Mouse (Mus musculus) CH12.LX (cell line): ENCODE results near the gene Btbd6.

ENCODE experiments used
- CHD2 ChIP-seq: IDR thresholded peaks from 2 replicates; pipeline ENCODE4 v1.6.1; 2011; ENCODE audit warnings: low read length, improper control_type of control experiment
- CTCF ChIP-seq, 2 experiments: IDR thresholded peaks in 1 of 2; conservative IDR thresholded peaks in 1 of 2; 2 replicates each; pipeline ENCODE4 v1.5.1; 2011 to 2012; ENCODE audit warnings: low read depth in 2 of 2, low read length in 2 of 2, improper control_type of control experiment in 1 of 2, inconsistent platforms in 1 of 2, mild to moderate bottlenecking in 1 of 2, moderate library complexity in 1 of 2
- E2F4 ChIP-seq: IDR thresholded peaks from 2 replicates; pipeline ENCODE4 v1.6.1; 2011; ENCODE audit warnings: low read depth, low read length, improper control_type of control experiment; ENCODE audit not compliant: insufficient replicate concordance
- EP300 ChIP-seq: IDR thresholded peaks from 2 replicates; pipeline ENCODE4 v1.6.1; 2011; ENCODE audit warnings: low read length, improper control_type of control experiment
- HCFC1 ChIP-seq: IDR thresholded peaks from 2 replicates; pipeline ENCODE4 v1.6.1; 2012; ENCODE audit warnings: low read depth, mild to moderate bottlenecking, inconsistent platforms, low read length, improper control_type of control experiment
- JUND ChIP-seq: conservative IDR thresholded peaks from 2 replicates; pipeline ENCODE4 v1.6.1; 2011; ENCODE audit warnings: low read depth, low read length, improper control_type of control experiment
- MAX ChIP-seq: IDR thresholded peaks from 2 replicates; pipeline ENCODE4 v1.6.1; 2011; ENCODE audit warnings: low read length, improper control_type of control experiment
- MAZ ChIP-seq: IDR thresholded peaks from 2 replicates; pipeline ENCODE4 v1.6.1; 2012; ENCODE audit warnings: low read depth, mild to moderate bottlenecking, inconsistent platforms, low read length, improper control_type of control experiment, moderate library complexity
- MYC ChIP-seq: IDR thresholded peaks from 2 replicates; pipeline ENCODE4 v1.6.1; 2011; ENCODE audit warnings: low read depth, mild to moderate bottlenecking, improper control_type of control experiment, low read length
- POLR2A ChIP-seq: IDR thresholded peaks from 2 replicates; pipeline ENCODE4 v1.6.1; 2011; ENCODE audit warnings: low read depth, mild to moderate bottlenecking, improper control_type of control experiment, low read length
- RCOR1 ChIP-seq: conservative IDR thresholded peaks from 2 replicates; pipeline ENCODE4 v1.6.1; 2012; ENCODE audit warnings: low read depth, mild to moderate bottlenecking, inconsistent platforms, low read length, improper control_type of control experiment
- ZC3H11A ChIP-seq: IDR thresholded peaks from 2 replicates; pipeline ENCODE4 v1.6.1; 2012; ENCODE audit warnings: low read depth, mild to moderate bottlenecking, inconsistent platforms, low read length, improper control_type of control experiment

DNA sequence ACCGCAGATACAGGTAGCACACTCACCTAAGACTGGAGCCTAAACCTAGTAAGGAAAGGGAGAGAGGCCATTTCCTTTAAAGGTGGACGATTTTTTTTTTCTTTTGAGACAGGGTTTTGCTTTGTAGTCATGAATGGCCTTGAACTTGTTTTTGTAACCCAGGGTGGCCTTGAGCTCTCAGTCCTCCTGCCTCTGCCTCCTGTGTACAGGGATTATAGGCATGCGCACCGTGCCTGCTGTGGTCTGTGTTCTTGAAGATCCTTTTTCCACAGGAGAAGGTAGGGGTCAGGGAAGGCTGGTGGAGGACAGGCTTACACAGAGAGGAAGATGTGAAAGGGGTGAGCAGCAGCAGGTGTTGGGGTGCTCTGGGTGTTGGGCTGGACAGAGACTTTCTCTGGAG, 39.7 kb downstream of the Btbd6 start:
- TF ChIP-seq EP300 (no peak), CTCF (conservative IDR thresholded peaks at IDR 0.05 in 1 of 2, IDR thresholded peaks at IDR 0.05 in 1 of 2; ENCODE audit: low read depth in 2 of 2, low read length in 2 of 2) (no peak), MAX (no peak), RCOR1 (no peak), CHD2 (no peak), JUND (no peak), E2F4 (no peak), POLR2A (no peak), MYC (no peak), HCFC1 (no peak), ZC3H11A (no peak), MAZ (no peak)
